Mouse (Mus musculus): ENCODE results near the gene Psenen. TPM values are rescaled to one million over a fixed set of nuclear protein-coding genes. Genes with fewer than 3 reads are reported as not detected.

Psenen gene
- polyA plus RNA-seq, 1 experiment from 2014 or later: 140 TPM

- Histone ChIP-seq H3K9ac (no peak overlapping the region), H3K36me3 (peaks cover 62% of the 10 kb centered on the region), H3K27me3 (no peaks in the 10 kb centered on the region), H3K4me2 (replicated peaks) (peak overlapping the region; percentile 48), H3K4me1 (peaks cover 15% of the 10 kb centered on the region), H3K27ac (replicated peaks) (peak overlapping the region; percentile 79), H3K4me3 (replicated peaks) (peak overlapping the region; percentile 26; the same call in 1 of the 2 replicates), H3K9me3 (replicated peaks) (no peaks in the 10 kb centered on the region)
- WGBS: 66% methylated on average over 14 of the region's 14 CpGs
- no peak for ATAC-seq (ENCODE audit: insufficient number of reproducible peaks, low FRiP score, low TSS enrichment, low read depth)
Observed at GRCm38 (mm10) chr7:30526981-30527380, 36.4 kb downstream of the Psenen start.

- no peak for ATAC-seq (ENCODE audit: insufficient number of reproducible peaks, low FRiP score, low TSS enrichment, low read depth)
- H3K9me3 ChIP-seq (replicated peaks): no peaks in the 10 kb centered on the region
- H3K27me3 ChIP-seq: no peaks in the 10 kb centered on the region
- peak overlapping the region; percentile 31; the same call in 1 of the 2 replicates for H3K9ac ChIP-seq
- peaks cover 15% of the 10 kb centered on the region for H3K4me1 ChIP-seq
- H3K4me3 ChIP-seq (replicated peaks): peak overlapping the region; percentile 26
- 14% methylated on average over 17 of the region's 17 CpGs for WGBS
- peaks cover 56% of the 10 kb centered on the region for H3K36me3 ChIP-seq
- peak overlapping the region; percentile 79 for H3K27ac ChIP-seq (replicated peaks)
- peak overlapping the region; percentile 48 for H3K4me2 ChIP-seq (replicated peaks)
Observed at GRCm38 (mm10) chr7:30526399-30526798, 37.0 kb downstream of the Psenen start.

- Histone ChIP-seq H3K9me3 (replicated peaks) (no peaks in the 10 kb centered on the region), H3K27ac (replicated peaks) (peak overlapping the region; percentile 79), H3K36me3 (peaks cover 54% of the 10 kb centered on the region), H3K4me2 (replicated peaks) (peak overlapping the region; percentile 48), H3K9ac (0 out of 2 replicates have a peak overlapping the region, but pooled peaks have one; percentile 31), H3K27me3 (no peaks in the 10 kb centered on the region), H3K4me3 (replicated peaks) (peak overlapping the region; percentile 26), H3K4me1 (peaks cover 15% of the 10 kb centered on the region)
- 13% methylated on average over 10 of the region's 10 CpGs for WGBS
- ATAC-seq (ENCODE audit: insufficient number of reproducible peaks, low FRiP score, low TSS enrichment, low read depth): peak; percentile 44; the same call in 1 of the 2 replicates
Observed at GRCm38 (mm10) chr7:30525954-30526353, 37.5 kb downstream of the Psenen start.

GRCm38 (mm10) chr7:30524487-30524886, 38.9 kb downstream of the Psenen start:
- Histone ChIP-seq H3K27me3 (no peaks in the 10 kb centered on the region), H3K9ac (no peak overlapping the region), H3K4me1 (peaks cover 15% of the 10 kb centered on the region), H3K27ac (replicated peaks) (no peak overlapping the region), H3K4me3 (replicated peaks) (no peak overlapping the region), H3K36me3 (peaks cover 42% of the 10 kb centered on the region), H3K9me3 (replicated peaks) (no peaks in the 10 kb centered on the region), H3K4me2 (replicated peaks) (no peak overlapping the region)
- ATAC-seq (ENCODE audit: insufficient number of reproducible peaks, low FRiP score, low TSS enrichment, low read depth): no peak
- WGBS: 75% methylated on average over 6 of the region's 6 CpGs

- no peak for ATAC-seq (ENCODE audit: insufficient number of reproducible peaks, low FRiP score, low TSS enrichment, low read depth)
- no peak overlapping the region for H3K4me3 ChIP-seq (replicated peaks)
- H3K36me3 ChIP-seq: peaks cover 26% of the 10 kb centered on the region
- peaks cover 15% of the 10 kb centered on the region for H3K4me1 ChIP-seq
- 79% methylated on average over 10 of the region's 10 CpGs for WGBS
- no peak overlapping the region for H3K4me2 ChIP-seq (replicated peaks)
- H3K9ac ChIP-seq: no peak overlapping the region
- no peaks in the 10 kb centered on the region for H3K27me3 ChIP-seq
- H3K9me3 ChIP-seq (replicated peaks): no peaks in the 10 kb centered on the region
- no peak overlapping the region for H3K27ac ChIP-seq (replicated peaks)
Observed at GRCm38 (mm10) chr7:30522871-30523270, 40.6 kb downstream of the Psenen start.

GRCm38 (mm10) chr7:30520856-30521255, 42.6 kb downstream of the Psenen start:
- no peak overlapping the region for H3K4me2 ChIP-seq (replicated peaks)
- H3K9ac ChIP-seq: no peak overlapping the region
- H3K4me3 ChIP-seq (replicated peaks): no peak overlapping the region
- peaks cover 19% of the 10 kb centered on the region; the same call in 1 of the 2 replicates for H3K36me3 ChIP-seq
- no peaks in the 10 kb centered on the region for H3K9me3 ChIP-seq (replicated peaks)
- peaks cover 3% of the 10 kb centered on the region for H3K4me1 ChIP-seq
- H3K27me3 ChIP-seq: no peaks in the 10 kb centered on the region
- no peak overlapping the region for H3K27ac ChIP-seq (replicated peaks)
- ATAC-seq (ENCODE audit: insufficient number of reproducible peaks, low FRiP score, low TSS enrichment, low read depth): no peak
- WGBS: 65% methylated on average over 5 of the region's 5 CpGs

GRCm38 (mm10) chr7:30520396-30520795, 43.0 kb downstream of the Psenen start:
- no peaks in the 10 kb centered on the region for H3K27me3 ChIP-seq
- no peak for ATAC-seq (ENCODE audit: insufficient number of reproducible peaks, low FRiP score, low TSS enrichment, low read depth)
- H3K36me3 ChIP-seq: peaks cover 19% of the 10 kb centered on the region; the same call in 1 of the 2 replicates
- no peaks in the 10 kb centered on the region for H3K4me1 ChIP-seq
- H3K9ac ChIP-seq: no peak overlapping the region
- no peak overlapping the region for H3K27ac ChIP-seq (replicated peaks)
- WGBS: 76% methylated on average over 4 of the region's 4 CpGs
- no peaks in the 10 kb centered on the region for H3K9me3 ChIP-seq (replicated peaks)
- H3K4me2 ChIP-seq (replicated peaks): no peak overlapping the region
- H3K4me3 ChIP-seq (replicated peaks): no peak overlapping the region

GRCm38 (mm10) chr7:30518325-30518724, 45.1 kb downstream of the Psenen start:
- Histone ChIP-seq H3K4me3 (replicated peaks) (no peak overlapping the region), H3K9me3 (replicated peaks) (no peaks in the 10 kb centered on the region), H3K4me2 (replicated peaks) (no peak overlapping the region), H3K27ac (replicated peaks) (no peak overlapping the region), H3K36me3 (peaks cover 7% of the 10 kb centered on the region; the same call in 1 of the 2 replicates), H3K4me1 (no peaks in the 10 kb centered on the region), H3K27me3 (no peaks in the 10 kb centered on the region), H3K9ac (no peak overlapping the region)
- no peak for ATAC-seq (ENCODE audit: insufficient number of reproducible peaks, low FRiP score, low TSS enrichment, low read depth)
- 36% methylated on average over 8 of the region's 8 CpGs for WGBS

- Histone ChIP-seq H3K27me3 (no peaks in the 10 kb centered on the region), H3K9me3 (replicated peaks) (no peaks in the 10 kb centered on the region), H3K27ac (replicated peaks) (no peak overlapping the region), H3K9ac (no peak overlapping the region), H3K4me1 (no peaks in the 10 kb centered on the region), H3K4me2 (replicated peaks) (no peak overlapping the region), H3K4me3 (replicated peaks) (no peak overlapping the region), H3K36me3 (no peaks in the 10 kb centered on the region)
- WGBS: 58% methylated on average over 24 of the region's 24 CpGs
- no peak for ATAC-seq (ENCODE audit: insufficient number of reproducible peaks, low FRiP score, low TSS enrichment, low read depth)
Observed at GRCm38 (mm10) chr7:30515003-30515760, 48.2 kb downstream of the Psenen start.

Small RNA genes within 50 kb of the gene (microRNA-seq; reads per million reads assigned to microRNA genes)
- gene Gm38670 (ENCODE audit: borderline number of aligned reads) (1.0 reads per million), gene Mir3569 (ENCODE audit: borderline number of aligned reads) (not detected)

Other genes with a start within 250 kb of the Psenen start
- 30.5 and 36.9 TPM in 2 replicates for gene Syne4, start 248.8 kb downstream of the Psenen start, polyA plus RNA-seq (2015; fragmentation: Nextera tagmentation; extraction: Ambion mirVana)
- gene E130208F15Rik, start 241.9 kb downstream of the Psenen start, polyA plus RNA-seq (2015; fragmentation: Nextera tagmentation; extraction: Ambion mirVana): 0.60 and 1.9 TPM in 2 replicates
- gene Sdhaf1, start 239.7 kb downstream of the Psenen start, polyA plus RNA-seq (2015; fragmentation: Nextera tagmentation; extraction: Ambion mirVana): 17.9 and 18.8 TPM in 2 replicates
- gene Lrfn3, start 200.9 kb downstream of the Psenen start, polyA plus RNA-seq (2015; fragmentation: Nextera tagmentation; extraction: Ambion mirVana): 5.7 and 6.6 TPM in 2 replicates
- gene Tyrobp, start 149.9 kb downstream of the Psenen start, polyA plus RNA-seq (2015; fragmentation: Nextera tagmentation; extraction: Ambion mirVana): 95.4 and 103 TPM in 2 replicates
- gene Hcst, start 143.8 kb downstream of the Psenen start, polyA plus RNA-seq (2015; fragmentation: Nextera tagmentation; extraction: Ambion mirVana): 2.2 and 2.4 TPM in 2 replicates
- gene Nfkbid, start 141.9 kb downstream of the Psenen start, polyA plus RNA-seq (2015; fragmentation: Nextera tagmentation; extraction: Ambion mirVana): 1.7 and 1.8 TPM in 2 replicates
- gene Aplp1, start 118.1 kb downstream of the Psenen start, polyA plus RNA-seq (2015; fragmentation: Nextera tagmentation; extraction: Ambion mirVana): 52.0 and 61.3 TPM in 2 replicates
- gene Kirrel2, start 105.9 kb downstream of the Psenen start, polyA plus RNA-seq (2015; fragmentation: Nextera tagmentation; extraction: Ambion mirVana): 1.1 and 1.3 TPM in 2 replicates
- gene Nphs1, start 105.3 kb downstream of the Psenen start, polyA plus RNA-seq (2015; fragmentation: Nextera tagmentation; extraction: Ambion mirVana): 0.17 TPM in 2 replicates
- not detected in 2 replicates for gene Prodh2, start 70.0 kb downstream of the Psenen start, polyA plus RNA-seq (2015; fragmentation: Nextera tagmentation; extraction: Ambion mirVana)
- gene Arhgap33, start 28.6 kb downstream of the Psenen start, polyA plus RNA-seq (2015; fragmentation: Nextera tagmentation; extraction: Ambion mirVana): 12.2 and 16.2 TPM in 2 replicates
- 19.9 and 22.2 TPM in 2 replicates for gene Hspb6, start 11.4 kb downstream of the Psenen start, polyA plus RNA-seq (2015; fragmentation: Nextera tagmentation; extraction: Ambion mirVana)
- gene Proser3, start 11.3 kb downstream of the Psenen start, polyA plus RNA-seq (2015; fragmentation: Nextera tagmentation; extraction: Ambion mirVana): 11.6 and 17.6 TPM in 2 replicates
- gene Lin37, start 3.8 kb downstream of the Psenen start, polyA plus RNA-seq (2015; fragmentation: Nextera tagmentation; extraction: Ambion mirVana): 45.6 and 46.8 TPM in 2 replicates
- gene U2af1l4, start 326 bp downstream of the Psenen start, polyA plus RNA-seq (2015; fragmentation: Nextera tagmentation; extraction: Ambion mirVana): 83.7 and 86.6 TPM in 2 replicates
- gene Gm49396, start 283 bp downstream of the Psenen start, polyA plus RNA-seq (2015; fragmentation: Nextera tagmentation; extraction: Ambion mirVana): 11.0 and 15.0 TPM in 2 replicates
- 5.3 and 6.1 TPM in 2 replicates for gene Igflr1, start 1.8 kb upstream of the Psenen start, polyA plus RNA-seq (2015; fragmentation: Nextera tagmentation; extraction: Ambion mirVana)
- 10.8 and 11.6 TPM in 2 replicates for gene Kmt2b, start 25.1 kb upstream of the Psenen start, polyA plus RNA-seq (2015; fragmentation: Nextera tagmentation; extraction: Ambion mirVana)
- gene Zbtb32, start 35.3 kb upstream of the Psenen start, polyA plus RNA-seq (2015; fragmentation: Nextera tagmentation; extraction: Ambion mirVana): 1.5 and 1.8 TPM in 2 replicates
- gene Upk1a, start 49.2 kb upstream of the Psenen start, polyA plus RNA-seq (2015; fragmentation: Nextera tagmentation; extraction: Ambion mirVana): 0.54 and 0.75 TPM in 2 replicates
- 848 and 867 TPM in 2 replicates for gene Cox6b1, start 62.5 kb upstream of the Psenen start, polyA plus RNA-seq (2015; fragmentation: Nextera tagmentation; extraction: Ambion mirVana)
- not detected in 2 replicates for gene Etv2, start 72.2 kb upstream of the Psenen start, polyA plus RNA-seq (2015; fragmentation: Nextera tagmentation; extraction: Ambion mirVana)
- gene Rbm42, start 86.7 kb upstream of the Psenen start, polyA plus RNA-seq (2015; fragmentation: Nextera tagmentation; extraction: Ambion mirVana): 126 and 129 TPM in 2 replicates
- gene Haus5, start 101.4 kb upstream of the Psenen start, polyA plus RNA-seq (2015; fragmentation: Nextera tagmentation; extraction: Ambion mirVana): 37.8 and 41.2 TPM in 2 replicates
- not detected in 2 replicates for gene Pmis2, start 108.0 kb upstream of the Psenen start, polyA plus RNA-seq (2015; fragmentation: Nextera tagmentation; extraction: Ambion mirVana)
- 0.41 and 0.64 TPM in 2 replicates for gene 2200002J24Rik, start 135.3 kb upstream of the Psenen start, polyA plus RNA-seq (2015; fragmentation: Nextera tagmentation; extraction: Ambion mirVana)
- 0.29 and 0.63 TPM in 2 replicates for gene Atp4a, start 148.6 kb upstream of the Psenen start, polyA plus RNA-seq (2015; fragmentation: Nextera tagmentation; extraction: Ambion mirVana)
- gene Tmem147, start 165.9 kb upstream of the Psenen start, polyA plus RNA-seq (2015; fragmentation: Nextera tagmentation; extraction: Ambion mirVana): 191 and 200 TPM in 2 replicates
- 0.48 and 1.0 TPM in 2 replicates for gene Gapdhs, start 180.1 kb upstream of the Psenen start, polyA plus RNA-seq (2015; fragmentation: Nextera tagmentation; extraction: Ambion mirVana)
- 163 and 182 TPM in 2 replicates for gene Sbsn, start 187.8 kb upstream of the Psenen start, polyA plus RNA-seq (2015; fragmentation: Nextera tagmentation; extraction: Ambion mirVana)
- gene Dmkn, start 200.1 kb upstream of the Psenen start, polyA plus RNA-seq (2015; fragmentation: Nextera tagmentation; extraction: Ambion mirVana): 491 and 576 TPM in 2 replicates
- 1,669 and 1,901 TPM in 2 replicates for gene Krtdap, start 224.3 kb upstream of the Psenen start, polyA plus RNA-seq (2015; fragmentation: Nextera tagmentation; extraction: Ambion mirVana)